Mouse (Mus musculus) G1E (cell line): ENCODE data around the gene Rell1. TPM values are rescaled to one million over a fixed set of nuclear protein-coding genes. Genes with fewer than 3 reads are reported as not detected.

ENCODE experiments used
- ATAC-seq: 2 replicates; pipeline ENCODE4 v1.8.0; 2016; ENCODE audit warnings: mild to moderate bottlenecking; ENCODE audit not compliant: insufficient number of reproducible peaks, poor library complexity, low FRiP score, severe bottlenecking; ENCODE audit errors: extremely low read depth
- DNase-seq: peaks from one replicate; pipeline ENCODE4 v3.0.0; 2012; ENCODE audit warnings: low spot score
- H3K27me3 ChIP-seq: 2 replicates; pipeline ENCODE4 v1.6.1; 2012; ENCODE audit warnings: mild to moderate bottlenecking, low read length, inconsistent platforms; ENCODE audit not compliant: insufficient read depth
- H3K36me3 ChIP-seq: replicated peaks from 2 replicates; pipeline ENCODE3; 2012; ENCODE audit warnings: mild to moderate bottlenecking, inconsistent platforms
- H3K4me1 ChIP-seq: 2 replicates; pipeline ENCODE4 v1.6.1; 2012; ENCODE audit warnings: low read depth, low read length, inconsistent platforms, mixed read lengths; ENCODE audit not compliant: insufficient read depth
- H3K4me3 ChIP-seq: 2 replicates; pipeline ENCODE4 v1.5.1; 2012; ENCODE audit warnings: low read depth, mild to moderate bottlenecking, inconsistent platforms, low read length, moderate library complexity, mixed read lengths
- H3K9me3 ChIP-seq: replicated peaks from 2 replicates; pipeline ENCODE4 v1.6.1; 2012; ENCODE audit warnings: inconsistent platforms
- CTCF ChIP-seq: IDR thresholded peaks from 2 replicates; pipeline ENCODE4 v1.5.1; 2012; ENCODE audit warnings: low read depth, low read length, inconsistent platforms, mixed read lengths
- GATA1 ChIP-seq: IDR thresholded peaks from 2 replicates; pipeline ENCODE4 v1.6.1; 2012; ENCODE audit warnings: borderline replicate concordance, low read length, inconsistent platforms, mixed read lengths
- GATA2 ChIP-seq: IDR thresholded peaks from 2 replicates; pipeline ENCODE4 v1.6.1; 2012; ENCODE audit warnings: low read depth, low read length, inconsistent platforms, borderline replicate concordance
- POLR2AphosphoS5 ChIP-seq: IDR thresholded peaks from 2 replicates; pipeline ENCODE4 v1.6.1; 2012; ENCODE audit warnings: low read depth, low read length, inconsistent platforms; ENCODE audit not compliant: insufficient replicate concordance
- TAL1 ChIP-seq: conservative IDR thresholded peaks from 2 replicates; pipeline ENCODE4 v1.6.1; 2012; ENCODE audit warnings: low read depth, low read length, inconsistent platforms, mixed read lengths
- polyA plus RNA-seq: library from polyadenylated mRNA; stranded (reverse); fragments of >175 nt; gene quantifications from 2 replicates; pipeline ENCODE4 v1.2.3, GENCODE M21; 2012
- total RNA-seq, 2 experiments: library from RNA; stranded (forward) in 1 of 2; stranded (reverse) in 1 of 2; fragments of 200-1000 nt in 1 of 2; fragments of >200 nt in 1 of 2; fragmentation: Nextera tagmentation in 1 of 2; gene quantifications; 2 replicates each; pipeline ENCODE4 v1.2.3; 2014 to 2017

Rell1 gene
- total and polyA plus RNA-seq, 3 experiments: 11.9 to 13.5 (median 12.1) TPM

- no peak for TF ChIP-seq GATA1
- no peak for TF ChIP-seq CTCF
- no peak for TF ChIP-seq POLR2AphosphoS5
- TF ChIP-seq GATA2: no peak
- TF ChIP-seq TAL1: no peak
- H3K9me3 ChIP-seq: no peaks in the 10 kb centered on the region
- no peaks in the 10 kb centered on the region for H3K27me3 ChIP-seq
- no peak for DNase-seq
- peaks cover 4% of the 10 kb centered on the region for H3K4me1 ChIP-seq
- H3K36me3 ChIP-seq: peaks cover 10% of the 10 kb centered on the region
- H3K4me3 ChIP-seq: no peak overlapping the region
- no peak for ATAC-seq
Observed at GRCm38 (mm10) chr5:63947526-63947925, 21.2 kb downstream of the Rell1 start.

GRCm38 (mm10) chr5:63943291-63943690 lies 25.4 kb downstream of the Rell1 start:
- ATAC-seq (no peak), DNase-seq (no peak)
- Histone ChIP-seq H3K4me3 (no peak overlapping the region), H3K4me1 (peaks cover 18% of the 10 kb centered on the region), H3K36me3 (peaks cover 5% of the 10 kb centered on the region), H3K27me3 (no peaks in the 10 kb centered on the region), H3K9me3 (no peaks in the 10 kb centered on the region)
- TF ChIP-seq TAL1 (no peak), GATA2 (no peak), POLR2AphosphoS5 (no peak), GATA1 (no peak), CTCF (no peak)

GRCm38 (mm10) chr5:63941891-63942290 lies 26.8 kb downstream of the Rell1 start:
- no peak for DNase-seq
- TF ChIP-seq TAL1: no peak
- no peak for TF ChIP-seq CTCF
- no peak for TF ChIP-seq POLR2AphosphoS5
- no peak for TF ChIP-seq GATA1
- no peak for TF ChIP-seq GATA2
- Histone ChIP-seq H3K4me1 (peaks cover 26% of the 10 kb centered on the region), H3K27me3 (no peaks in the 10 kb centered on the region), H3K9me3 (no peaks in the 10 kb centered on the region), H3K4me3 (no peak overlapping the region), H3K36me3 (peaks cover 14% of the 10 kb centered on the region)
- no peak for ATAC-seq

- Histone ChIP-seq H3K4me1 (peaks cover 30% of the 10 kb centered on the region), H3K36me3 (peaks cover 36% of the 10 kb centered on the region), H3K4me3 (no peak overlapping the region), H3K9me3 (no peaks in the 10 kb centered on the region), H3K27me3 (no peaks in the 10 kb centered on the region)
- DNase-seq (peak; percentile 28), ATAC-seq (peak; percentile 95)
- no peak for TF ChIP-seq GATA1
- TF ChIP-seq POLR2AphosphoS5: no peak
- TF ChIP-seq TAL1: no peak
- no peak for TF ChIP-seq GATA2
- no peak for TF ChIP-seq CTCF
Observed at GRCm38 (mm10) chr5:63938575-63938974, 30.1 kb downstream of the Rell1 start.

GRCm38 (mm10) chr5:63936740-63937139 lies 32.0 kb downstream of the Rell1 start:
- Histone ChIP-seq H3K4me1 (peaks cover 25% of the 10 kb centered on the region), H3K27me3 (no peaks in the 10 kb centered on the region), H3K9me3 (no peaks in the 10 kb centered on the region), H3K4me3 (no peak overlapping the region), H3K36me3 (peaks cover 48% of the 10 kb centered on the region)
- ATAC-seq (no peak), DNase-seq (no peak)
- TF ChIP-seq TAL1: no peak
- no peak for TF ChIP-seq GATA1
- TF ChIP-seq GATA2: no peak
- TF ChIP-seq POLR2AphosphoS5: no peak
- no peak for TF ChIP-seq CTCF

GRCm38 (mm10) chr5:63935581-63935980 lies 33.1 kb downstream of the Rell1 start:
- Histone ChIP-seq H3K9me3 (no peaks in the 10 kb centered on the region), H3K4me1 (peaks cover 25% of the 10 kb centered on the region), H3K4me3 (no peak overlapping the region), H3K27me3 (no peaks in the 10 kb centered on the region), H3K36me3 (peaks cover 52% of the 10 kb centered on the region)
- no peak for ATAC-seq
- no peak for DNase-seq
- no peak for TF ChIP-seq TAL1
- no peak for TF ChIP-seq GATA2
- TF ChIP-seq CTCF: no peak
- no peak for TF ChIP-seq GATA1
- no peak for TF ChIP-seq POLR2AphosphoS5

GRCm38 (mm10) chr5:63932829-63933228 lies 35.9 kb downstream of the Rell1 start:
- ATAC-seq (no peak), DNase-seq (no peak)
- TF ChIP-seq GATA1: no peak
- no peak for TF ChIP-seq GATA2
- no peak for TF ChIP-seq TAL1
- TF ChIP-seq CTCF: no peak
- TF ChIP-seq POLR2AphosphoS5: no peak
- H3K9me3 ChIP-seq: no peaks in the 10 kb centered on the region; the same call in 1 of the 2 replicates
- H3K36me3 ChIP-seq: peaks cover 74% of the 10 kb centered on the region
- peaks cover 7% of the 10 kb centered on the region for H3K4me1 ChIP-seq
- H3K27me3 ChIP-seq: no peaks in the 10 kb centered on the region
- no peak overlapping the region for H3K4me3 ChIP-seq
